Mouse (Mus musculus) erythroid progenitor cell, adult 5-6 weeks (primary cell): Measurements from ENCODE around the gene Fbxw5. TPM values are rescaled to one million over a fixed set of nuclear protein-coding genes. Genes with fewer than 3 reads are reported as not detected.
A peak's percentile ranks its signal among the peaks of the same experiment; 100 is the strongest.
"Not testable (repeated sequence)": the region's sequence is repeated elsewhere in the genome, so short reads cannot be mapped to it uniquely, and the experiment has no call there.

Experiments
- ATAC-seq: replicated peaks from 2 replicates; pipeline ENCODE4 v1.8.0; 2016; ENCODE audit warnings: moderate number of reproducible peaks, mild to moderate bottlenecking, moderate TSS enrichment, inconsistent platforms; ENCODE audit not compliant: poor library complexity, low FRiP score, severe bottlenecking
- total RNA-seq, 2 experiments: library from RNA; stranded (forward) in 1 of 2; stranded (reverse) in 1 of 2; fragments of 150-400 nt in 1 of 2; fragments of 186-747, 209-891 nt in 1 of 2; gene quantifications; 2 replicates each; pipeline versions ENCODE4 v1.2.3 to v1.2.4; 2015 to 2017; ENCODE audit warnings: low replicate concordance in 2 of 2

Fbxw5 gene
- total RNA-seq, 2 experiments from 2014 or later = 10.1 to 20.9 TPM

- no peak for ATAC-seq
These were observed 4.5 kb downstream of the Fbxw5 start for GRCm38 (mm10) chr2:25505000-25505399.

GRCm38 (mm10) chr2:25505860-25506259 lies 5.3 kb downstream of the Fbxw5 start:
- ATAC-seq = no peak

- no peak for ATAC-seq
These were observed 6.4 kb downstream of the Fbxw5 start for GRCm38 (mm10) chr2:25506964-25507363.

- no peak for ATAC-seq
These were observed 9.4 kb downstream of the Fbxw5 start for GRCm38 (mm10) chr2:25509912-25510311.

- no peak for ATAC-seq
These were observed 26.2 kb downstream of the Fbxw5 start for GRCm38 (mm10) chr2:25526510-25527302.

- ATAC-seq = no peak
These were observed 33.2 kb downstream of the Fbxw5 start for GRCm38 (mm10) chr2:25533707-25534106.

- ATAC-seq = no peak
These were observed 33.8 kb downstream of the Fbxw5 start for GRCm38 (mm10) chr2:25534178-25534865.

- ATAC-seq = no peak
These were observed 34.3 kb downstream of the Fbxw5 start for GRCm38 (mm10) chr2:25534866-25535182.

GRCm38 (mm10) chr2:25536531-25536930 lies 36.0 kb downstream of the Fbxw5 start:
- ATAC-seq = no peak

- ATAC-seq = no peak
These were observed 40.0 kb downstream of the Fbxw5 start for GRCm38 (mm10) chr2:25540541-25540948.

- no peak for ATAC-seq
These were observed 41.3 kb downstream of the Fbxw5 start for GRCm38 (mm10) chr2:25541644-25542367.

GRCm38 (mm10) chr2:25545996-25546810 lies 45.7 kb downstream of the Fbxw5 start:
- peak; percentile 31; the same call in 1 of the 2 replicates for ATAC-seq

GRCm38 (mm10) chr2:25546811-25547491 lies 46.4 kb downstream of the Fbxw5 start, which contains the start of gene Traf2:
Gene Traf2, minus strand, starts transcription at chr2:25546940.
- ATAC-seq = peak; percentile 99

GRCm38 (mm10) chr2:25549021-25549991 lies 48.8 kb downstream of the Fbxw5 start:
- no peak for ATAC-seq

GRCm38 (mm10) chr2:25551186-25551585 lies 50.6 kb downstream of the Fbxw5 start:
- no peak for ATAC-seq

- ATAC-seq = not testable (repeated sequence)
These were observed 52.7 kb downstream of the Fbxw5 start for GRCm38 (mm10) chr2:25553171-25553786.
